Mouse (Mus musculus) lung, postnatal 0 days (tissue): Measurements from ENCODE around the gene Nup214. TPM values are rescaled to one million over a fixed set of nuclear protein-coding genes. Genes with fewer than 3 reads are reported as not detected.

ENCODE experiments used
- ATAC-seq: fragments of 200-750 bp; cut with Nextera tagmentation; 2 replicates; pipeline ENCODE4 v1.8.0; 2017; ENCODE audit warnings: moderate library complexity
- DNase-seq: peaks from one replicate; pipeline ENCODE4 v3.0.0-alpha.2; 2016; ENCODE audit warnings: low spot score
- H3K27ac ChIP-seq: fragments of 300-500 bp; sonication (generic); 2 replicates; pipeline ENCODE4 v1.5.1; 2014; ENCODE audit warnings: antibody characterized with exemption, mild to moderate bottlenecking, low read length, mixed read lengths
- H3K27me3 ChIP-seq: fragments of 300-500 bp; sonication (generic); replicated peaks from 2 replicates; pipeline ENCODE4 v1.6.1; 2014; ENCODE audit warnings: low read length, mixed read lengths; ENCODE audit not compliant: insufficient read depth
- H3K36me3 ChIP-seq: fragments of 300-500 bp; sonication (generic); 2 replicates; pipeline ENCODE4 v1.6.1; 2014; ENCODE audit warnings: low read length, mixed read lengths; ENCODE audit not compliant: insufficient read depth
- H3K4me1 ChIP-seq: fragments of 300-500 bp; sonication (generic); 2 replicates; pipeline ENCODE4 v1.6.1; 2014; ENCODE audit warnings: antibody characterized with exemption, low read depth, low read length, mixed read lengths; ENCODE audit not compliant: insufficient read depth
- H3K4me2 ChIP-seq: fragments of 300-500 bp; sonication (generic); replicated peaks from 2 replicates; pipeline ENCODE4 v1.6.1; 2014; ENCODE audit warnings: low read depth, mild to moderate bottlenecking, low read length, moderate library complexity, mixed read lengths
- H3K4me3 ChIP-seq: fragments of 300-500 bp; sonication (generic); 2 replicates; pipeline ENCODE4 v1.5.1; 2014; ENCODE audit warnings: low read depth, low read length
- H3K9ac ChIP-seq: fragments of 300-500 bp; sonication (generic); replicated peaks from 2 replicates; pipeline ENCODE4 v1.6.1; 2014; ENCODE audit warnings: low read depth, mild to moderate bottlenecking
- H3K9me3 ChIP-seq: fragments of 300-500 bp; sonication (generic); 2 replicates; pipeline ENCODE4 v1.6.1; 2016; ENCODE audit warnings: low read length, mixed read lengths
- CTCF ChIP-seq: IDR thresholded peaks from 2 replicates; pipeline ENCODE4 v1.5.1; 2016; ENCODE audit warnings: antibody characterized with exemption, mild to moderate bottlenecking
- EP300 ChIP-seq: IDR thresholded peaks from 2 replicates; pipeline ENCODE4 v1.6.1; 2016; ENCODE audit warnings: antibody characterized with exemption, mild to moderate bottlenecking, control low read depth
- WGBS: fragments of 180-500 bp; shearing (Covaris S2); extraction: QIAGEN DNeasy Blood & Tissue Kit; methylation state at CpG from one replicate; pipeline ENCODE4 v1.1.7; 2014; 5-methylcytosine and 5-hydroxymethylcytosine counted together
- microRNA-seq: library from miRNA; unstranded; fragments of <30 nt; microRNA quantifications from one replicate; pipeline ENCODE4, GENCODE M21; 2016
- polyA plus RNA-seq: library from polyadenylated mRNA; unstranded; fragments of >200 nt; fragmentation: Nextera tagmentation; extraction: Ambion mirVana; gene quantifications from 2 replicates; pipeline ENCODE4 v1.2.1, GENCODE M21; 2015

Gene Nup214
- polyA plus RNA-seq, 1 experiment from 2014 or later: 57.1 TPM

DNA sequence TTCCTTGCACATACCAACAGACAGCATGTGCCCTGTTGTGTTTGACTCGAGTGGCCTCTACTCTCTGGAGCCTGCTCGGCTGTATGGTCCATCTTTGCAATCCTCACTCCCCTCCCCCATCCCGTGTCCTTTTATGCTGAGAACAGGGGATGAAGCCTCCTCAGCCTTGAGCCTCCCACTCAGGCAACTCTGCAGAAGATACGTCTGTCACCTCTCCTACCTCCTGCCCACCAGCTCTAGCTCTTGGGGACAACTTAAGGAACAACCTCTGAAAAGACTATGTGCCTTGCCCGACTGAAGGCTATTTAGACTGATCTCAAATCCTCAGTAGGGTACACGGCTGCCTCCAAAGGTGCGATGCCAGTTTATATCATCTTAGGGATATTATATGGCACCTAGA is 129.3 kb downstream of the Nup214 start:
- H3K4me1 ChIP-seq: no peaks in the 10 kb centered on the region
- no peaks in the 10 kb centered on the region for H3K36me3 ChIP-seq
- no peak overlapping the region for H3K4me3 ChIP-seq
- no peaks in the 10 kb centered on the region for H3K9me3 ChIP-seq
- no peak for DNase-seq
- WGBS: 67% methylated on average over 7 of the region's 7 CpGs
- no peak overlapping the region for H3K27ac ChIP-seq
- no peak for ATAC-seq
- no peak overlapping the region for H3K4me2 ChIP-seq
- no peaks in the 10 kb centered on the region for H3K27me3 ChIP-seq
- TF ChIP-seq CTCF (no peak), EP300 (no peak)
- H3K9ac ChIP-seq: no peak overlapping the region

Small RNA genes within 50 kb of the gene (microRNA-seq; reads per million reads assigned to microRNA genes)
- gene Mir7674: not detected

Other genes starting within 250 kb of the Nup214 start
- gene Qrfp, start 163.9 kb upstream of the Nup214 start, polyA plus RNA-seq: 0.04 and 0.13 TPM in 2 replicates
- 0.02 and 0.08 TPM in 2 replicates for gene Fibcd1, start 128.4 kb upstream of the Nup214 start, polyA plus RNA-seq
- 2.9 and 3.4 TPM in 2 replicates for gene Lamc3, start 87.1 kb upstream of the Nup214 start, polyA plus RNA-seq
- 11.7 and 12.6 TPM in 2 replicates for gene Aif1l, start 24.3 kb upstream of the Nup214 start, polyA plus RNA-seq
- gene Fam78a, start 110.4 kb downstream of the Nup214 start, polyA plus RNA-seq: 2.5 TPM in 2 replicates
- 2.4 and 2.5 TPM in 2 replicates for gene Plpp7, start 121.1 kb downstream of the Nup214 start, polyA plus RNA-seq
- gene Prrc2b, start 176.6 kb downstream of the Nup214 start, polyA plus RNA-seq: 21.2 and 24.6 TPM in 2 replicates